11 mouse cellular contexts compared by ENCODE assay signal in genomic region chr13:55392933-55393332, GRCm38 (mm10). TPM values are rescaled to one million over a fixed set of nuclear protein-coding genes. Genes with fewer than 3 reads are reported as not detected.
DNase-seq lines count a peak whose midpoint lies in the region; ATAC-seq and TF ChIP-seq lines count a peak whose summit lies in the region.
"Had no signal": no experiment of that assay in that cellular context is flagged by ENCODE, and none has a peak within 500 bp of the region (broad histone marks: within the 10 kb centered on the region; RNA-seq: fewer than 3 reads in every experiment).

No protein-coding gene starts in this region.

- TF ChIP-seq EP300 in stomach, postnatal 0 days (optimal IDR thresholded peaks at IDR 0.05), result no peak

- TF ChIP-seq POLR2A in lung, adult 2 months (IDR thresholded peaks at IDR 0.05; ENCODE audit: borderline replicate concordance, extremely low read depth, low read depth, low read length), result no peak
- TF ChIP-seq POLR2A in bone marrow macrophage, adult 2 months (IDR thresholded peaks at IDR 0.05; ENCODE audit: borderline replicate concordance, low read depth, low read length), result no peak

- no peak overlapping the region for H3K27ac ChIP-seq in bone marrow macrophage, adult 2 months (ENCODE audit: insufficient read depth, low read depth, low read length)
- H3K27ac ChIP-seq in stomach, postnatal 0 days (replicated peaks), result no peak overlapping the region
- H3K27ac ChIP-seq: limb, embryonic 15.5 days had no signal

- no peak overlapping the region for H3K9ac ChIP-seq in stomach, postnatal 0 days (ENCODE audit: low read length)
- H3K9ac ChIP-seq: limb, embryonic 15.5 days had no signal

- peak; percentile 65 for DNase-seq in CD4-positive, CD25-positive, alpha-beta regulatory T cell, adult 2 months (ENCODE audit: low read depth, low spot score)
- no peak for DNase-seq in lung, adult 2 months
- no peak for DNase-seq in lung, postnatal 10 days
- DNase-seq in stomach, postnatal 0 days (ENCODE audit: low spot score), result no peak
- DNase-seq in cerebellum, postnatal 4 days (ENCODE audit: low spot score in 2 of 2), result no peak
- DNase-seq in left cerebral cortex, adult 11 months (ENCODE audit: low spot score), result no peak

- H3K4me3 ChIP-seq in lung, adult 2 months (replicated peaks; ENCODE audit: extremely low read depth, low read depth, low read length), result no peak overlapping the region
- no peak overlapping the region for H3K4me3 ChIP-seq in bone marrow macrophage, adult 2 months (ENCODE audit: insufficient read depth, low read length)
- H3K4me3 ChIP-seq in stomach, postnatal 0 days (ENCODE audit: low read depth, low read length), result no peak overlapping the region
- H3K4me3 ChIP-seq: limb, embryonic 15.5 days had no signal

- H3K9me3 ChIP-seq in stomach, postnatal 0 days (ENCODE audit: control insufficient read depth, low read length), result no peaks in the 10 kb centered on the region
- H3K9me3 ChIP-seq: limb, embryonic 15.5 days had no signal

- H3K27me3 ChIP-seq in stomach, postnatal 0 days (ENCODE audit: control insufficient read depth, insufficient read depth, low read length), result no peaks in the 10 kb centered on the region
- H3K27me3 ChIP-seq: limb, embryonic 15.5 days had no signal

- WGBS in lung, adult 2 months, result 69% methylated on average over 4 of the region's 4 CpGs
- WGBS in stomach, postnatal 0 days, result 69% methylated on average over 4 of the region's 4 CpGs

- no peak overlapping the region for H3K4me2 ChIP-seq in stomach, postnatal 0 days (replicated peaks; ENCODE audit: low read depth)
- H3K4me2 ChIP-seq: limb, embryonic 15.5 days had no signal

- no peaks in the 10 kb centered on the region for H3K36me3 ChIP-seq in stomach, postnatal 0 days (ENCODE audit: control insufficient read depth, insufficient read depth, low read length)
- H3K36me3 ChIP-seq: limb, embryonic 15.5 days had no signal

- no peaks in the 10 kb centered on the region for H3K4me1 ChIP-seq in lung, adult 2 months (ENCODE audit: control insufficient read depth, insufficient read depth, low read length)
- no peaks in the 10 kb centered on the region for H3K4me1 ChIP-seq in bone marrow macrophage, adult 2 months (ENCODE audit: control insufficient read depth, insufficient read depth, low read length)
- no peaks in the 10 kb centered on the region for H3K4me1 ChIP-seq in stomach, postnatal 0 days (replicated peaks; ENCODE audit: control insufficient read depth, insufficient read depth)
- H3K4me1 ChIP-seq: limb, embryonic 15.5 days had no signal

- no peak for ATAC-seq in CD4-positive, CD25-positive, alpha-beta regulatory T cell, adult 4 months
- ATAC-seq in stomach, postnatal 0 days (ENCODE audit: low FRiP score, low TSS enrichment), result no peak
- ATAC-seq: forebrain, embryonic 16.5 days had no signal

- TF ChIP-seq CTCF in lung, adult 2 months (IDR thresholded peaks at IDR 0.05; ENCODE audit: insufficient read depth, low read length), result peak; percentile 34; the same call in 1 of the 2 replicates
- TF ChIP-seq CTCF in bone marrow macrophage, adult 2 months (IDR thresholded peaks at IDR 0.05; ENCODE audit: low read depth, low read length), result peak; percentile 19; the same call in 1 of the 2 replicates
- peak; percentile 60 for TF ChIP-seq CTCF in stomach, postnatal 0 days (IDR thresholded peaks at IDR 0.05; ENCODE audit: low read depth)

RNA-seq across cellular contexts. Expression of gene Slc34a1, which starts 5.1 kb away (rescaled TPM):
- not detected for polyA plus RNA-seq in CD4-positive, CD25-positive, alpha-beta regulatory T cell, adult 4 months (2017; shearing (Covaris generic))
- 0.28 and 1.7 TPM in 2 replicates for polyA plus RNA-seq in lung, adult 2 months (2012; rRNA removed)
- polyA plus RNA-seq in bone marrow macrophage, adult 2 months (2012; ENCODE audit: insufficient read depth, insufficient read length, missing spikeins), result not detected in 2 replicates
- polyA plus RNA-seq in stomach, postnatal 0 days (2015; fragmentation: Nextera tagmentation; extraction: Ambion mirVana), result not detected in 2 replicates
- polyA plus RNA-seq: forebrain, embryonic 16.5 days; heart, embryonic 16.5 days had no signal

RNA-seq across cellular contexts. Expression of gene Pfn3, which starts 22.1 kb away (rescaled TPM):
- not detected for polyA plus RNA-seq in CD4-positive, CD25-positive, alpha-beta regulatory T cell, adult 4 months (2017; shearing (Covaris generic))
- polyA plus RNA-seq in lung, adult 2 months (2012; rRNA removed), result not detected in 2 replicates
- not detected in 2 replicates for polyA plus RNA-seq in bone marrow macrophage, adult 2 months (2012; ENCODE audit: insufficient read depth, insufficient read length, missing spikeins)
- not detected in 2 replicates for polyA plus RNA-seq in stomach, postnatal 0 days (2015; fragmentation: Nextera tagmentation; extraction: Ambion mirVana)
- polyA plus RNA-seq: heart, embryonic 16.5 days; limb, embryonic 15.5 days had no signal

RNA-seq across cellular contexts. Expression of gene Rgs14, which starts 23.4 kb away (rescaled TPM):
- polyA plus RNA-seq in CD4-positive, CD25-positive, alpha-beta regulatory T cell, adult 4 months (2017; shearing (Covaris generic)), result 10 to 100 TPM; 71.0 to 88.5 TPM
- 11.7 and 11.8 TPM in 2 replicates for polyA plus RNA-seq in lung, adult 2 months (2012; rRNA removed)
- 34.7 and 39.1 TPM in 2 replicates for polyA plus RNA-seq in bone marrow macrophage, adult 2 months (2012; ENCODE audit: insufficient read depth, insufficient read length, missing spikeins)
- 0.51 and 0.73 TPM in 2 replicates for polyA plus RNA-seq in stomach, postnatal 0 days (2015; fragmentation: Nextera tagmentation; extraction: Ambion mirVana)

RNA-seq across cellular contexts. Expression of gene Lman2, which starts 30.4 kb away (rescaled TPM):
- polyA plus RNA-seq in CD4-positive, CD25-positive, alpha-beta regulatory T cell, adult 4 months (2017; shearing (Covaris generic)), result 10 to 100 TPM; 59.0 to 66.4 TPM
- 76.2 and 80.8 TPM in 2 replicates for polyA plus RNA-seq in lung, adult 2 months (2012; rRNA removed)
- 94.1 and 94.6 TPM in 2 replicates for polyA plus RNA-seq in bone marrow macrophage, adult 2 months (2012; ENCODE audit: insufficient read depth, insufficient read length, missing spikeins)
- polyA plus RNA-seq in stomach, postnatal 0 days (2015; fragmentation: Nextera tagmentation; extraction: Ambion mirVana), result 73.7 and 76.5 TPM in 2 replicates

RNA-seq across cellular contexts. Expression of gene F12, which starts 33.7 kb away (rescaled TPM):
- polyA plus RNA-seq in CD4-positive, CD25-positive, alpha-beta regulatory T cell, adult 4 months (2017; shearing (Covaris generic)), result not detected
- 0.19 and 0.36 TPM in 2 replicates for polyA plus RNA-seq in lung, adult 2 months (2012; rRNA removed)
- not detected in 2 replicates for polyA plus RNA-seq in bone marrow macrophage, adult 2 months (2012; ENCODE audit: insufficient read depth, insufficient read length, missing spikeins)
- polyA plus RNA-seq in stomach, postnatal 0 days (2015; fragmentation: Nextera tagmentation; extraction: Ambion mirVana), result 0.41 and 0.68 TPM in 2 replicates
- polyA plus RNA-seq: forebrain, embryonic 16.5 days had no signal
